Mouse (Mus musculus): ENCODE data around the gene Rptn.
A peak's percentile ranks its signal among the peaks of the same experiment; 100 is the strongest.
"Not testable (repeated sequence)": the region's sequence is repeated elsewhere in the genome, so short reads cannot be mapped to it uniquely, and the experiment has no call there.

The Rptn gene

GRCm38 (mm10) chr3:93393366-93393765 lies at the start of gene Rptn:
TSS of gene Rptn (plus strand) at chr3:93393699.
- DNase-seq (ENCODE audit: low spot score): no peak

DNA sequence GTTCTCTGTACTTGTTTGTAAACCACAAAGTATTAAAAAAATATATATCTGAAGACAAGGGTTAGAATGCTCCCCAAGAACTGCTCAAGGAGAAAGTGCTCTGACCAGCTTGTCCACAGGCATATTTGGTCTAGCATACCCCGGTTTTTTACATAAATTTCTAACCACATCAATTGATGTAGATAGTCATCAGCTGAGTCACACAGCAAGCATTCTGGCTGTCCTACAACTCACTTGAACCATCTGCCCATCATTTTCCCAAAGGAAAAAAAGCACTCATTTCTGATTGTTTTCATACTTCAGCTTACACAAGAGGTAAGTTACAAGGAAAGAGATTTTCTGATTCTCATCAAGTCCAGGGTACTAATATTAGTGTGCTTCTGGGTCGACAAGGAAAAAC lies 46.6 kb upstream of the Rptn start:
- no peak for DNase-seq (ENCODE audit: low spot score)

DNA sequence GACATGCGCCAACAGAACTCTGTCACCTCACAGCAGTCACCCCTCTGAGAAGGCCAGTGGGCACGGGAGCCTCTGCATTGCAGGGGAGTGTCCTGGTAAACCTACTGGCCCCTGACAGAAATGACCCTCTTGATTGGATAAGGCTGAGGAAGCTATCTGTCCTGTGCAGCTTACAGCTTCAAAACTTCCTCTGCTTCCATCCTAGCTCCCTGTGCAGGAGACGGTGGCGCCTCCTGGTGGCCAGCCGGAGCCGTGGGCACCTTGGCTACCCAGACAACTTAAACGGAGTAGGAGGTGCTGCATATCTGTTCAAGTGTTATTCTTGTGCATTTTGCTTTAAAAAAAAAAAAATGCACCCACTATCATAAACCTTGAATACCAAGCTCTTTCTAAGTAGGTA lies 33.5 kb upstream of the Rptn start:
- DNase-seq (ENCODE audit: low spot score): peak; percentile 74

DNA sequence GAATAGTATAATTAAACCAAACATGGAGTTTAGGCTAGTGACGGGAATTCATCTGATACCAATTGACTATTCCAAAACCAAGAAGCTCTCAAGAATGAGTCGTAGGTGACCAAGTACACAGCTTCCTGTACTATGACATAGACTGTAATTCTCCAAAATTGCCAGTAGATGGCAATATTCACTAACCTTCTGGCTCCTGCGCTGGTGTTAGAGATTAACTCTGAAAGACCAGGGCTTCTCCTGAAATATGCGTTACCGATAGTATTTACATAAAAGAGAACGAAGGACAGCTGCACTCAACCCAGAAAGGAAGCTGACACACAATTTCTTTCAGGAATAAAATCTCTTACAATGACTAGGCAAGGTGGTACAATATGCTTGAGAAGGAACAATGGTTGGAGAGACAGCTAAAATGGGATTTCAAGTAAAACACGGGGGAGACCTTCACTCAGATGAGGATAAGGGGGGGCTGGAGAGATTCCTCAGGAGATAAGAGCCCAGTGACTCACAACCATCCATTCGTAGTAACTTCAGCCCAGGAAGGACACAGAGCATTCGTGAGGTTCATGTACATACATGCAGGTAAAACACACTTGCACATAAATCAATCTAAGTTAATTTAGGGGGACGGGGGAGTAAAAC lies 31.4 kb upstream of the Rptn start:
- DNase-seq (ENCODE audit: low spot score): peak; percentile 80

DNA sequence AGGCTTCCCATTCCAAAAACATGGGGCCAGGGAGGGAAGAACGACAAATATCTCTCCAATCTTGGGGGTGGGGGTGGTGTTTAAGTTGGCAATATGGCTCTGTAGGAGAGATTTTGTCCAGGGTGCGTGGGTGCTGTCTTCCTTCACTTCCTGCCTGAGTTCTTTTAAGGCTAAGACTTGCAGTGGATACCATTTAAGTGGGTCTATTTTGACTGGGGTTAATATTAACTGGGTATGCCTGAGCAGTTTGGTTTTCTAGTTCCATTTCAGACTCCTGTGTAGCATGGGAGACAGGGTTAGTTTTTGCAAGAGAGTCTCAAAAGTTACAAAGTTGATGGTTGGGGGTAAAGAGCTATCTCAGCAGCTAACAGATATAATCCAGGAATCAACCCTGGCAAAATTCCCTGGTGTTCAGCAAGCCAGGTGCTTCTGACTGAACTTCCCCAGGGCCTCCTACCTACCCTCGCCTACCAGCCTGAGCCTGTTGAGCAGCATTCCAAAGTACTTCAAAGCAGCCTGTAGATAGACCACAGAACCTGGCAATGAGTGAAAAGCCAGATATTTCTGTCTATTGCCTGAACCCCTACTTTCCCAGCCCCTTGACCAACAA lies 26.4 kb upstream of the Rptn start:
- peak; percentile 20 for DNase-seq (ENCODE audit: low spot score)

DNA sequence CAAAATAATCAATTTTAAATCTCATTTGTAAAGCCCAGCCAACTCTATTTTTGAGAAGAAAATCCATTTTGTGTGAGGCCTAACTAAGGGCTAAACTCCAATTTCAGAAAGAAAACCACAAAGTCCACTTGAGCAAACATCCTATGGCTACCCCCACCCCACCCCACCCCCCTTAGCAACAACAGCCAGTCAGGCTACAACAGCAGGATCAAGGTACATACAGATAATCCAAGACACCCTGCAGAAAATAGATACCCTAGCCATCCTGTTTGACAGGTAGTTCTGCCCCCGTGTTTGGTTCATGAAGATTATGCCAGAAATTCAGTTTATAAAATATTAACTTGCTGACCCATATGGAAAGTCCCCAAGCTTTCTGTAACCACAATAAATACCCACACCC lies 25.3 kb upstream of the Rptn start:
- DNase-seq (ENCODE audit: low spot score): no peak

GRCm38 (mm10) chr3:93373416-93373815 lies 20.1 kb upstream of the Rptn start:
- no peak for DNase-seq (ENCODE audit: low spot score)

- DNase-seq (ENCODE audit: low spot score): no peak
Observed at GRCm38 (mm10) chr3:93375196-93375595, 18.3 kb upstream of the Rptn start.

GRCm38 (mm10) chr3:93375601-93376000 lies 17.9 kb upstream of the Rptn start:
- no peak for DNase-seq (ENCODE audit: low spot score)

DNA sequence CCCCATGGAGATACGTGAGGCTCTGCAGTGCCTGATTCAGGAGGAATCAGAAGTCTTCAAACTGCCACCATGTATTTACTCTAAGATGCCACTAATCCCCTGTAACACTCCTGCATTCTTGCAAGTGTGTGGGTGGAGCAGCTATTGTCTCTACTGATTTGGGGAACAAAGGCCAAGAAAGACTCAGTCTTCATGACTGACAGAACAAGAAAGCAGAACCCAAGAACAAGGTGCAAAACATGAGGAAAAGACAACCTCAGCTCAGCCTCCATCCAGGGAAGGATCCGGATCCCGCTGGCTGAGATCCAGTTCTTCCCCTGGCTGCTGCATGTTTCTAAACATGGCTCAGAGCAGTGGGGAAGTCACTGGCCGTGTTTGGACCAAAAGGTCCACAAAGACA lies 15.4 kb upstream of the Rptn start:
- no peak for DNase-seq (ENCODE audit: low spot score)

DNA sequence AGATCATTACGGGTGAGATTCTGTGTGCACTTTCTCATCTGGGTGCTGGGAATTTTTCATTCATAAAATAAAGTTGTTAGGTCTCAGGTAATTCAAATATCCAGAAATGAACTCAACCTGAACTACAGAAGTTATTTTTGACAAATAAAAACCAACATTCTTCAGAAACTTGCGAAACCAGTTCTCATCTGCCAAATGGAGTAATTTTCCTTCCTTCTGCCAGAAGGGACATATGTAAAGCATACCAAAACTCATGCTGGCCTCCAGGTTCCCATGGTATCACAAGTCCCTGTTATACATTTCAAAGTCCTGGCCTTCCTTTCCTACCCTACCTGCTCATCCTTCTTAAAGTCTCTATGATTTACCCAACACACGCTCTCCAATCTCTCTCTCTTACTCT lies 10.4 kb downstream of the Rptn start:
- no peak for DNase-seq (ENCODE audit: low spot score)

- peak; percentile 47 for DNase-seq (ENCODE audit: low spot score)
Observed at GRCm38 (mm10) chr3:93406992-93407391, 13.5 kb downstream of the Rptn start.

- DNase-seq (ENCODE audit: low spot score): no peak
Observed at GRCm38 (mm10) chr3:93411905-93412304, 18.4 kb downstream of the Rptn start.

DNA sequence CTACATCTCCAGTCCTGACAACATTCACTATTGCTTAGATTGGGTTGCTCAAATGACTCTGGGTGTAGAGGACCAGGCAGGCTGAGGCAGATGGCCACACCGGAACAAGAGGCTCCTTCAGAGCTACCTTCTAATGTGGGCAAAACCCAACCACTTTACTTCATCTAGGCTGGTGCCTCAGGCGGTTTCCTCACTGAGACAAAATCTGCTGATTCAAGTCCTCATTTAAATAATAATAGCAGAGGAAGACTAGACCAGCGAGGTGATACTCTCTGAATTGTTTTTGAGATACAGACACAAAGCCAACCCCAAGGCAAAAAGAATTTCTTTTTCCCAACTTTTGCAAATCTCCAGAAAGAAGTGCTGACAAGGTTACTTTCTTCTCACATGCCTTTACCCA lies 38.2 kb downstream of the Rptn start:
- DNase-seq (ENCODE audit: low spot score): no peak

DNA sequence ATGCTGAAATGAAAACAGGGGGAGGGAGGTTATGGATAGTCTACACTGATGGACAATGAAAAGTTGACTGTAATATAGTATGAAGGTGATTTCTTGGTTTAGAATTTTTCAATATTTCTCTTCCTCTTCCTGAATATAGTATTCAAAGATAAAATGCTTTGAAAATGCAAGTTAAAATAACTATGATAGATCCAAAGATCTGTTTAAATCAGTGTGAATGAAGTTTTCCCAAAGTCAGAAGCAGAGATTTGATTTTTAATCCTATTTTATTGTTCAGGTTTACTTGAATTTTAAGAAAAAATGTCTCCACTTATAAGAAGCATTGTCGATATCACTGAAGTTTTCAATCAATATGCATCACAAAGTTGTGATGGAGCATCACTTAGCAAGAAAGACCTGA lies 48.5 kb downstream of the Rptn start, which contains the start of gene Tchh:
TSS of gene Tchh (plus strand) at position 301 of the 400 bp plus-strand sequence.
- DNase-seq (ENCODE audit: low spot score): no peak

DNA sequence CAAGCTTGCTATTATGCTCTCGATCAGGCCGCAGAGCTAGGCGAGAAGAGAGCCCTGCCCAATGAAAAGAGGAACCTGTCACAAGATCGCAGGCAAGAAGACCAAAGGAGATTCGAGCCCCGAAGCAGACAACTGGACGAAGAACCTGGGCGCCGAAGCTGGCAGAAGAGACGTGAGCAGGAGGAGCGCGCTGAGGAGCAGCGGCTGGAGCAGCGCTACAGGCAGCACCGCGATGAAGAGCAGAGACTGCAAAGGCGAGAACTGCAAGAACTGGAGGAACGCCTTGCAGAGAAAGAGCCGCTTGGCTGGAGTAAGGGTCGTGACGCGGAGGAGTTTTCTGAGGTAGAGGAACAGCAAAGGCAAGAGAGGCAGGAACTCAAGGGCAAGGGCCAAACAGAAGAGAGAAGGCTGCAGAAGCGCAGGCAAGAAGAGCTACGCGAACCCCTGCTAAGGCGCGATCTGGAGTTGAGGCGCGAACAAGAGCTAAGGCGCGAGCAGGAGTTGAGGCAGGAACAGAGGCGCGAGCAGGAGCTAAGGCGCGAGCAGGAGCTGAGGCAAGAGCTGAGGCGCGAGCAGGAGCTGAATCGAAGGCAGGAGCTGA lies 50.1 kb downstream of the Rptn start:
- DNase-seq (ENCODE audit: low spot score): peak; percentile 64

- peak; percentile 87 for DNase-seq (ENCODE audit: low spot score)
Observed at GRCm38 (mm10) chr3:93444343-93445164, 51.1 kb downstream of the Rptn start.

DNA sequence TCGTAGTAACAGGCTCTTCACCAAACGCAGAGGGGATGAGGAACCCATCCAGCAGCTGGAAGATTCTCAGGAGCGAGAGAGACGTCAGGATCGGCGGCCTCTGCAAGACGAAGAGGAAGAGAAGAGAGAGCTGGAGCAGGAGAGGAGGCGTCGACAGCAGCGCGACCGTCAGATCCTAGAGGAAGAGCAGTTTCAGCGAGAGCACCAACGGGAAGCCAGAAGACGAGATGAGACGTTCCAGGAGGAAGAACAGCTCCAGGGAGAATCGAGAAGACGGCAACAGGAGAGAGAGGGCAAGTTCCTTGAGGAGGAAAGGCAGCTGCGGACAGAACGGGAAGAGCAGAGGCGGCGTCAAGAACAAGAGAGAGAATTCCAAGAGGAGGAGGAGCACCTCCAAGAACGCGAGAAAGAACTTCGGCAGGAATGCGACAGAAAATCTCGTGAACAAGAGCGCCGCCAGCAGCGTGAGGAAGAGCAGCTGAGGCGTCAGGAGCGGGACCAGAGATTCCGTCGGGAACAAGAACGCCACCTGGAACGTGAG lies 51.7 kb downstream of the Rptn start:
- peak; percentile 67 for DNase-seq (ENCODE audit: low spot score)

GRCm38 (mm10) chr3:93446128-93446755 lies 52.7 kb downstream of the Rptn start:
- DNase-seq (ENCODE audit: low spot score): peak; percentile 73

GRCm38 (mm10) chr3:93446756-93447137 lies 53.2 kb downstream of the Rptn start:
- not testable (repeated sequence) for DNase-seq (ENCODE audit: low spot score)

GRCm38 (mm10) chr3:93447138-93447841 lies 53.8 kb downstream of the Rptn start:
- DNase-seq (ENCODE audit: low spot score): peak; percentile 88

Data from embryo, embryonic 10 days (tissue).